Mouse (Mus musculus) liver, postnatal 0 days (tissue): ENCODE measurements around the gene Rnf150.

Source experiments
- CTCF ChIP-seq: sonication (generic); IDR thresholded peaks from 2 replicates; pipeline ENCODE4 v1.5.1; 2016; ENCODE audit warnings: antibody characterized with exemption, low read depth
- EP300 ChIP-seq: IDR thresholded peaks from 2 replicates; pipeline ENCODE4 v1.6.1; 2016; ENCODE audit warnings: antibody characterized with exemption, low read depth, mild to moderate bottlenecking

DNA sequence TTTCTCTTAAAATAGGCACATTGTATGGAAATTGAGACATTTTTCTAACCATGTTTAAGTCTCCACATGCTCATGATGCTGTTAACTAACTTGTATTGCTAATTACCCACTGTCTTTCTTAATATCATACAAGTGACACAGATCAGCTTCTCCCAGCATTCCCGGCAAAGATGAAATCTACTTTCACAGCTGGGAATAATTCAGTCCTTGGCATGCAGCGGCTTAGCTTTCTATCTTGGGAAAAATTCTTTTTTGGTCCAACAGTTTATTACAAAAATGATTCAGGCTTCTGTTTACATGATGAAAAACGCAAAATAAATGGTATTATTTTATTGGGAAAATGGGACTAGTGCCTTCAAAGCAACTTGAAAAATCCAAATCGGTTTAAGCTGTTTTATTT lies 73.7 kb downstream of the Rnf150 start:
- TF ChIP-seq CTCF: no peak
- no peak for TF ChIP-seq EP300
